Mouse (Mus musculus) mouse embryonic stem cell (cell line): ENCODE data around the gene Golga2.

ENCODE experiments used
- in situ Hi-C, 2 experiments: fragments of 300-500 bp; cut with MboI; formaldehyde crosslinking; loops; 1 replicate in 1 of 2; 3 replicates in 1 of 2; pipeline ENCODE4 v1.14.3; 2019 to 2020; ENCODE audit warnings: low sequenced_read_pairs in 2 of 2, low pct_unique_long_range_greater_than_20kb in 1 of 2, mixed read lengths in 1 of 2; ENCODE audit not compliant: unreplicated experiment in 1 of 2

The Golga2 gene

GRCm38 (mm10) chr2:32329531-32329930, 42.3 kb downstream of the Golga2 start:
- in situ Hi-C loops = no loop called here

- in situ Hi-C loops = no loop called here
These were observed 45.0 kb downstream of the Golga2 start for GRCm38 (mm10) chr2:32332159-32332558.

- in situ Hi-C loops = no loop called here
These were observed 48.7 kb downstream of the Golga2 start for GRCm38 (mm10) chr2:32335888-32336287.

- in situ Hi-C loops = no loop called here
These were observed 52.9 kb downstream of the Golga2 start for GRCm38 (mm10) chr2:32339912-32340642.

GRCm38 (mm10) chr2:32340836-32341633, 53.9 kb downstream of the Golga2 start:
- in situ Hi-C loops = no loop called here

- in situ Hi-C loops = no loop called here
These were observed 54.4 kb downstream of the Golga2 start for GRCm38 (mm10) chr2:32341634-32341939.

GRCm38 (mm10) chr2:32342039-32342438, 54.9 kb downstream of the Golga2 start:
- in situ Hi-C loops = no loop called here

GRCm38 (mm10) chr2:32342539-32343350, 55.6 kb downstream of the Golga2 start:
- in situ Hi-C loops = no loop called here

GRCm38 (mm10) chr2:32343351-32343671, 56.1 kb downstream of the Golga2 start:
- in situ Hi-C loops = no loop called here

- in situ Hi-C loops = no loop called here
These were observed 56.9 kb downstream of the Golga2 start for GRCm38 (mm10) chr2:32344056-32344455.

GRCm38 (mm10) chr2:32344598-32345321, 57.6 kb downstream of the Golga2 start:
- in situ Hi-C loops = no loop called here

GRCm38 (mm10) chr2:32347019-32347418, 59.8 kb downstream of the Golga2 start:
- in situ Hi-C loops = no loop called here

- in situ Hi-C loops = no loop called here
These were observed 61.1 kb downstream of the Golga2 start for GRCm38 (mm10) chr2:32348311-32348710.

- in situ Hi-C loops = no loop called here
These were observed 62.6 kb downstream of the Golga2 start for GRCm38 (mm10) chr2:32349625-32350255.

GRCm38 (mm10) chr2:32350471-32351051, 63.4 kb downstream of the Golga2 start:
- in situ Hi-C loops = no loop called here

- in situ Hi-C loops = no loop called here
These were observed 64.3 kb downstream of the Golga2 start for GRCm38 (mm10) chr2:32351471-32351961.

- in situ Hi-C loops = no loop called here
These were observed 65.2 kb downstream of the Golga2 start, which contains the start of gene Ciz1 for GRCm38 (mm10) chr2:32352151-32353006. TSS of gene Ciz1 (plus strand) at chr2:32352327.
